Mouse (Mus musculus): ENCODE measurements around the gene Tnfaip2. TPM values are rescaled to one million over a fixed set of nuclear protein-coding genes. Genes with fewer than 3 reads are reported as not detected.

The Tnfaip2 gene
- total and polyA plus RNA-seq, 2 experiments from 2014 or later, result 9.5 to 14.8 TPM

GRCm38 (mm10) chr12:111428961-111429911 lies 13.0 kb upstream of the Tnfaip2 start:
- no peaks in the 10 kb centered on the region for H3K36me3 ChIP-seq (replicated peaks; ENCODE audit: control insufficient read depth, insufficient read depth, low read length)
- 1% methylated on average over 40 of the region's 40 CpGs for WGBS
- peak overlapping the region; percentile 30 for H3K4me3 ChIP-seq (ENCODE audit: low read depth, low read length)
- no peaks in the 10 kb centered on the region for H3K9me3 ChIP-seq (replicated peaks; ENCODE audit: control insufficient read depth, low read length)
- no peak for DNase-seq (ENCODE audit: low spot score)
- no peak for ATAC-seq (ENCODE audit: insufficient read depth, low read depth)
- H3K27me3 ChIP-seq (ENCODE audit: control insufficient read depth, insufficient read depth, low read length), result peaks cover 39% of the 10 kb centered on the region
- peak overlapping the region; percentile 70 for H3K4me2 ChIP-seq (ENCODE audit: low read depth, low read length)
- peaks cover 36% of the 10 kb centered on the region for H3K4me1 ChIP-seq (ENCODE audit: control insufficient read depth, insufficient read depth)
- TF ChIP-seq EP300 (IDR thresholded peaks at IDR 0.05; ENCODE audit: low read depth) (no peak), CTCF (IDR thresholded peaks at IDR 0.05; ENCODE audit: low read depth) (0 out of 2 replicates have a peak, but pooled peaks have one; percentile 8)
- H3K27ac ChIP-seq (ENCODE audit: low read depth), result peak overlapping the region; percentile 14; the same call in 1 of the 2 replicates
- H3K9ac ChIP-seq (replicated peaks; ENCODE audit: low read depth, low read length), result no peak overlapping the region; the same call in 1 of the 2 replicates

- ATAC-seq (ENCODE audit: insufficient read depth, low read depth), result no peak
- peak overlapping the region; percentile 30 for H3K4me3 ChIP-seq (ENCODE audit: low read depth, low read length)
- H3K4me1 ChIP-seq (ENCODE audit: control insufficient read depth, insufficient read depth), result peaks cover 38% of the 10 kb centered on the region
- no peak overlapping the region; the same call in 1 of the 2 replicates for H3K9ac ChIP-seq (replicated peaks; ENCODE audit: low read depth, low read length)
- peaks cover 30% of the 10 kb centered on the region for H3K27me3 ChIP-seq (ENCODE audit: control insufficient read depth, insufficient read depth, low read length)
- H3K9me3 ChIP-seq (replicated peaks; ENCODE audit: control insufficient read depth, low read length), result no peaks in the 10 kb centered on the region
- no peaks in the 10 kb centered on the region for H3K36me3 ChIP-seq (replicated peaks; ENCODE audit: control insufficient read depth, insufficient read depth, low read length)
- H3K4me2 ChIP-seq (ENCODE audit: low read depth, low read length), result peak overlapping the region; percentile 70
- peak overlapping the region; percentile 27 for H3K27ac ChIP-seq (ENCODE audit: low read depth)
- WGBS, result 21% methylated on average over 27 of the region's 27 CpGs
- DNase-seq (ENCODE audit: low spot score), result no peak
- TF ChIP-seq CTCF (IDR thresholded peaks at IDR 0.05; ENCODE audit: low read depth) (no peak), EP300 (IDR thresholded peaks at IDR 0.05; ENCODE audit: low read depth) (no peak)
Observed at GRCm38 (mm10) chr12:111430049-111430867, 12.0 kb upstream of the Tnfaip2 start.

DNA sequence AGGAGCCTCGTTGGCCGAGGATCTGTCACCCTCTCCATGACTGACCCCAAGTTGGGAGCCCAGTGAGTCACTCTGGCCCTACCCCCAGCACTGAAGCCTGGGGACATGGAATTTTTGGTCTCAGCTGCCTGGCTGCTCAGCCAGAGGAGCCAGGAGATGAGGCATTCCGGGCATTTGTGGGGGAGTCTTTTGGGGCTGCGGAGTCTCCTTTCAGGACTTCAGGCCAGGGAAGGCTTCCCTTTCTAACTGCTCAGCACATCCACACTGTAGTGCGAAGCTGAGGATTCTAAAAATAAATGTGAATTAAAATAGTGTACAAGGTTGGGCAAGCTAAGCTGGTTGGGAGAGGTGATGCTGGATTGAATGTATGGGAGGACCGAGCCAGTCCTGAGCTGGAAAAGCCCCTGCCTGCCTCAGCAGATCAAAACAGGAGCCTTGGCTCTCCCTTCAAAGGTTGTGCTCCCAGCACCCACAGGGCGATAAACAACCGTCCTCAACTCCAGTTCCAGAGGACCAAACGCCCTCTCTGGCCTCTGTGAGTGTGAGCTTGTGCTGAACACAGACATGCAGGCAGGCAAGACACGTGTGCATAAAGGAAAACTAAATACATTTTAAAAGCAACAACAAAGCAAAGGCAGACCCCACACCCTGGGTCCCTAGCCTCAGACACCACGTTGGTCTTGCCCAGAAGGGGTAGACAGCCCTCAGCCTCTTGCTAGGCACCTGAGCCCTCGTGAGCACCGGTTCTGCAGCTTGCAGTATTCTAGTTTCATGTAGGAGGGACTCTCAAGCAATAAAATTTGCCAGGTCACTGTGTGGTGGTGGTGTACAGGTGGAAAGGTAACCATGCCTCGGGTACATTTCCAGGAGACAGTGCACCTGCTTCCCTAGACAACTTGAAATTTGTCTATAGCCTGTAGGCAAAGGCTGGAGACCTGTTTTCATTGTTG lies 11.1 kb upstream of the Tnfaip2 start:
- DNase-seq (ENCODE audit: low spot score) (no peak), ATAC-seq (ENCODE audit: insufficient read depth, low read depth) (no peak)
- Histone ChIP-seq H3K4me2 (ENCODE audit: low read depth, low read length) (0 out of 2 replicates have a peak overlapping the region, but pooled peaks have one; percentile 70), H3K4me1 (ENCODE audit: control insufficient read depth, insufficient read depth) (peaks cover 38% of the 10 kb centered on the region), H3K27ac (ENCODE audit: low read depth) (peak overlapping the region; percentile 27), H3K9me3 (replicated peaks; ENCODE audit: control insufficient read depth, low read length) (no peaks in the 10 kb centered on the region), H3K4me3 (ENCODE audit: low read depth, low read length) (no peak overlapping the region), H3K9ac (replicated peaks; ENCODE audit: low read depth, low read length) (no peak overlapping the region), H3K36me3 (replicated peaks; ENCODE audit: control insufficient read depth, insufficient read depth, low read length) (no peaks in the 10 kb centered on the region), H3K27me3 (ENCODE audit: control insufficient read depth, insufficient read depth, low read length) (peaks cover 24% of the 10 kb centered on the region)
- no peak for TF ChIP-seq CTCF (IDR thresholded peaks at IDR 0.05; ENCODE audit: low read depth)
- 34% methylated on average over 14 of the region's 14 CpGs for WGBS

DNA sequence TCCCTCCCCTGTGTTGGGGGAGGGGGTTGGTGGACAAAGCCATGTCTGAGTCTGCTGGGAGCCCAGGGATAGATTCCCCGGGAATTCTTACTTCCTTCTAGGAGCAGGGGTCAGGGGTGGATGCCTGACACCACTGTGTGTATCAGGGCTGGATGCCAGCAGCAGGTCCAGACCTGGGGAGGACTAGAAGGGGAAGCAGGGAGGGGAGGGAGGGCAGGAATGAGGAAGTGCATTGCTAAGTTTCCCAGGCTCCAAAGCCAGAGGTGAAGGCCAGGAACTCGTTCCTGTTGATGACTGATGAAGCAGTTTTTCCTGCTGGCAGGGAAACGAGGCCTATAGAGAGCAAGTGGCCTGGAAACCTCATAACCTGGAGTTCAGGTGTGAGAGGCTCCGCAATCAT lies 10.2 kb upstream of the Tnfaip2 start:
- no peak for DNase-seq (ENCODE audit: low spot score)
- WGBS, result 50% methylated on average over 4 of the region's 4 CpGs
- no peak for ATAC-seq (ENCODE audit: insufficient read depth, low read depth)

More for the DNA sequence above, 10.2 kb upstream of the Tnfaip2 start:
- peaks cover 23% of the 10 kb centered on the region for H3K27me3 ChIP-seq (ENCODE audit: control insufficient read depth, insufficient read depth, low read length)
- no peak overlapping the region for H3K4me2 ChIP-seq (ENCODE audit: low read depth, low read length)
- no peaks in the 10 kb centered on the region for H3K9me3 ChIP-seq (replicated peaks; ENCODE audit: control insufficient read depth, low read length)
- H3K4me3 ChIP-seq (ENCODE audit: low read depth, low read length), result no peak overlapping the region
- H3K27ac ChIP-seq (ENCODE audit: low read depth), result peak overlapping the region; percentile 44; the same call in 1 of the 2 replicates
- peaks cover 42% of the 10 kb centered on the region for H3K4me1 ChIP-seq (ENCODE audit: control insufficient read depth, insufficient read depth)
- no peaks in the 10 kb centered on the region for H3K36me3 ChIP-seq (replicated peaks; ENCODE audit: control insufficient read depth, insufficient read depth, low read length)
- TF ChIP-seq EP300 (IDR thresholded peaks at IDR 0.05; ENCODE audit: low read depth), result no peak
- no peak for TF ChIP-seq CTCF (IDR thresholded peaks at IDR 0.05; ENCODE audit: low read depth)
- no peak overlapping the region for H3K9ac ChIP-seq (replicated peaks; ENCODE audit: low read depth, low read length)
